Mouse (Mus musculus): Measurements from ENCODE around the gene Erp29. TPM values are rescaled to one million over a fixed set of nuclear protein-coding genes. Genes with fewer than 3 reads are reported as not detected.

Gene Erp29
- polyA plus RNA-seq, 1 experiment from 2014 or later, result 143 TPM

GRCm38 (mm10) chr5:121386120-121386909 is 66.0 kb downstream of the Erp29 start:
- WGBS, result 29% methylated on average over 22 of the region's 22 CpGs
- H3K9ac ChIP-seq (ENCODE audit: low read length), result no peak overlapping the region; the same call in 1 of the 2 replicates
- no peak for ATAC-seq (ENCODE audit: low FRiP score, low TSS enrichment)
- H3K4me3 ChIP-seq (ENCODE audit: low read depth, low read length), result peak overlapping the region; percentile 74; the same call in 1 of the 2 replicates
- DNase-seq (ENCODE audit: low spot score), result no peak
- no peaks in the 10 kb centered on the region for H3K9me3 ChIP-seq (ENCODE audit: control insufficient read depth, low read length)
- no peaks in the 10 kb centered on the region for H3K27me3 ChIP-seq (ENCODE audit: control insufficient read depth, insufficient read depth, low read length)
- peaks cover 3% of the 10 kb centered on the region for H3K4me1 ChIP-seq (replicated peaks; ENCODE audit: control insufficient read depth, insufficient read depth)
- H3K36me3 ChIP-seq (ENCODE audit: control insufficient read depth, insufficient read depth, low read length), result no peaks in the 10 kb centered on the region
- H3K27ac ChIP-seq (replicated peaks), result peak overlapping the region; percentile 97
- TF ChIP-seq CTCF (IDR thresholded peaks at IDR 0.05; ENCODE audit: low read depth) (no peak), EP300 (optimal IDR thresholded peaks at IDR 0.05) (no peak)
- H3K4me2 ChIP-seq (replicated peaks; ENCODE audit: low read depth), result peak overlapping the region; percentile 64

- Histone ChIP-seq H3K4me2 (replicated peaks; ENCODE audit: low read depth) (peak within 1 kb of the TSS; percentile 64), H3K9ac (ENCODE audit: low read length) (peak within 1 kb of the TSS; percentile 85), H3K27ac (replicated peaks) (peak within 1 kb of the TSS; percentile 97), H3K9me3 (ENCODE audit: control insufficient read depth, low read length) (no peaks in the 10 kb centered on the region), H3K36me3 (ENCODE audit: control insufficient read depth, insufficient read depth, low read length) (0 out of 2 replicates have a peak, but pooled peaks cover 2% of the 10 kb centered on the region), H3K27me3 (ENCODE audit: control insufficient read depth, insufficient read depth, low read length) (no peaks in the 10 kb centered on the region), H3K4me3 (ENCODE audit: low read depth, low read length) (peak within 1 kb of the TSS; percentile 74), H3K4me1 (replicated peaks; ENCODE audit: control insufficient read depth, insufficient read depth) (peaks cover 3% of the 10 kb centered on the region)
- DNase-seq (ENCODE audit: low spot score), result peak; percentile 95
- TF ChIP-seq EP300 (optimal IDR thresholded peaks at IDR 0.05), result no peak
- TF ChIP-seq CTCF (IDR thresholded peaks at IDR 0.05; ENCODE audit: low read depth), result no peak
- WGBS, result under 1% methylated on average over 30 of the region's 45 CpGs
- ATAC-seq (ENCODE audit: low FRiP score, low TSS enrichment), result peak; percentile 92
Measured at GRCm38 (mm10) chr5:121385461-121386119, 66.7 kb downstream of the Erp29 start, which contains the start of gene Trafd1. Trafd1 (minus strand) TSS chr5:121385632.

- Histone ChIP-seq H3K4me2 (replicated peaks; ENCODE audit: low read depth) (peak overlapping the region; percentile 64), H3K4me3 (ENCODE audit: low read depth, low read length) (peak overlapping the region; percentile 74), H3K9me3 (ENCODE audit: control insufficient read depth, low read length) (no peaks in the 10 kb centered on the region), H3K27ac (replicated peaks) (peak overlapping the region; percentile 97), H3K4me1 (replicated peaks; ENCODE audit: control insufficient read depth, insufficient read depth) (peaks cover 3% of the 10 kb centered on the region), H3K9ac (ENCODE audit: low read length) (peak overlapping the region; percentile 85), H3K27me3 (ENCODE audit: control insufficient read depth, insufficient read depth, low read length) (no peaks in the 10 kb centered on the region), H3K36me3 (ENCODE audit: control insufficient read depth, insufficient read depth, low read length) (0 out of 2 replicates have a peak, but pooled peaks cover 7% of the 10 kb centered on the region)
- ATAC-seq (ENCODE audit: low FRiP score, low TSS enrichment) (peak; percentile 75), DNase-seq (ENCODE audit: low spot score) (peak; percentile 72)
- WGBS, result under 1% methylated on average over 35 of the region's 47 CpGs
- TF ChIP-seq EP300 (optimal IDR thresholded peaks at IDR 0.05) (peak; percentile 11), CTCF (IDR thresholded peaks at IDR 0.05; ENCODE audit: low read depth) (no peak)
Measured at GRCm38 (mm10) chr5:121384757-121385460, 67.4 kb downstream of the Erp29 start.

- DNase-seq (ENCODE audit: low spot score), result no peak
Measured at GRCm38 (mm10) chr5:121383857-121384756, 68.2 kb downstream of the Erp29 start.

GRCm38 (mm10) chr5:121380692-121381091 is 71.6 kb downstream of the Erp29 start:
- no peak for ATAC-seq (ENCODE audit: low FRiP score, low TSS enrichment)
- 96% methylated on average over 2 of the region's 2 CpGs for WGBS
- Histone ChIP-seq H3K4me1 (replicated peaks; ENCODE audit: control insufficient read depth, insufficient read depth) (peaks cover 3% of the 10 kb centered on the region), H3K4me3 (ENCODE audit: low read depth, low read length) (no peak overlapping the region), H3K36me3 (ENCODE audit: control insufficient read depth, insufficient read depth, low read length) (peaks cover 25% of the 10 kb centered on the region), H3K9me3 (ENCODE audit: control insufficient read depth, low read length) (no peaks in the 10 kb centered on the region), H3K4me2 (replicated peaks; ENCODE audit: low read depth) (no peak overlapping the region), H3K27me3 (ENCODE audit: control insufficient read depth, insufficient read depth, low read length) (no peaks in the 10 kb centered on the region), H3K9ac (ENCODE audit: low read length) (no peak overlapping the region), H3K27ac (replicated peaks) (no peak overlapping the region)
- TF ChIP-seq CTCF (IDR thresholded peaks at IDR 0.05; ENCODE audit: low read depth) (peak; percentile 71), EP300 (optimal IDR thresholded peaks at IDR 0.05) (no peak)
- DNase-seq (ENCODE audit: low spot score), result no peak

More at GRCm38 (mm10) chr5:121383857-121384756, 68.2 kb downstream of the Erp29 start:
- H3K4me3 ChIP-seq (ENCODE audit: low read depth, low read length), result peak overlapping the region; percentile 74
- H3K4me1 ChIP-seq (replicated peaks; ENCODE audit: control insufficient read depth, insufficient read depth), result peaks cover 3% of the 10 kb centered on the region
- no peak for ATAC-seq (ENCODE audit: low FRiP score, low TSS enrichment)
- H3K9ac ChIP-seq (ENCODE audit: low read length), result peak overlapping the region; percentile 85
- no peak for TF ChIP-seq EP300 (optimal IDR thresholded peaks at IDR 0.05)
- no peak for TF ChIP-seq CTCF (IDR thresholded peaks at IDR 0.05; ENCODE audit: low read depth)
- H3K4me2 ChIP-seq (replicated peaks; ENCODE audit: low read depth), result peak overlapping the region; percentile 64
- no peaks in the 10 kb centered on the region for H3K27me3 ChIP-seq (ENCODE audit: control insufficient read depth, insufficient read depth, low read length)
- peaks cover 11% of the 10 kb centered on the region for H3K36me3 ChIP-seq (ENCODE audit: control insufficient read depth, insufficient read depth, low read length)
- no peaks in the 10 kb centered on the region for H3K9me3 ChIP-seq (ENCODE audit: control insufficient read depth, low read length)
- WGBS, result 38% methylated on average over 10 of the region's 10 CpGs
- H3K27ac ChIP-seq (replicated peaks), result peak overlapping the region; percentile 97

Data from stomach, postnatal 0 days (tissue).